Mouse (Mus musculus) lung, postnatal 36 days (tissue): ENCODE data around the gene Zfp950.
A peak's percentile ranks its signal among the peaks of the same experiment; 100 is the strongest.
"Not testable (repeated sequence)": the region's sequence is repeated elsewhere in the genome, so short reads cannot be mapped to it uniquely, and the experiment has no call there.

ENCODE experiments used
- DNase-seq: peaks from one replicate; pipeline ENCODE4 v3.0.0; 2022; ENCODE audit warnings: mixed read lengths

Gene Zfp950

GRCm38 (mm10) chr19:61140342-61141206 lies at the start of gene Zfp950:
Zfp950 (minus strand) TSS chr19:61140840.
- DNase-seq = peak; percentile 96

GRCm38 (mm10) chr19:61183590-61183989 lies 43.0 kb upstream of the Zfp950 start, which contains the start of gene Gm6020:
Gm6020 (plus strand) TSS chr19:61183890.
- DNase-seq = not testable (repeated sequence)

GRCm38 (mm10) chr19:61175756-61176324 lies 35.2 kb upstream of the Zfp950 start, which contains the start of gene Gm7102:
Gm7102 (minus strand) TSS chr19:61176309.
- no peak for DNase-seq

- peak; percentile 58 for DNase-seq
Observed at GRCm38 (mm10) chr19:61151701-61152420, 11.2 kb upstream of the Zfp950 start.

GRCm38 (mm10) chr19:61151372-61151700 lies 10.7 kb upstream of the Zfp950 start:
- DNase-seq = peak; percentile 27

GRCm38 (mm10) chr19:61141299-61141698 lies 659 bp upstream of the Zfp950 start:
- no peak for DNase-seq

GRCm38 (mm10) chr19:61138655-61139054 lies 2.0 kb downstream of the Zfp950 start:
- DNase-seq = no peak

- no peak for DNase-seq
Observed at GRCm38 (mm10) chr19:61131096-61131495, 9.5 kb downstream of the Zfp950 start.

GRCm38 (mm10) chr19:61110184-61110583 lies 30.5 kb downstream of the Zfp950 start:
- peak; percentile 40 for DNase-seq

- peak; percentile 49 for DNase-seq
Observed at GRCm38 (mm10) chr19:61097764-61098163, 42.9 kb downstream of the Zfp950 start.

- DNase-seq = no peak
Observed at GRCm38 (mm10) chr19:61096776-61097175, 43.9 kb downstream of the Zfp950 start.

GRCm38 (mm10) chr19:61090541-61090940 lies 50.1 kb downstream of the Zfp950 start:
- no peak for DNase-seq

GRCm38 (mm10) chr19:61089001-61089400 lies 51.6 kb downstream of the Zfp950 start:
- no peak for DNase-seq

GRCm38 (mm10) chr19:61087781-61088180 lies 52.9 kb downstream of the Zfp950 start:
- DNase-seq = no peak

GRCm38 (mm10) chr19:61085217-61085616 lies 55.4 kb downstream of the Zfp950 start:
- no peak for DNase-seq

- peak; percentile 95 for DNase-seq
Observed at GRCm38 (mm10) chr19:61084149-61084940, 56.3 kb downstream of the Zfp950 start.

- DNase-seq = no peak
Observed at GRCm38 (mm10) chr19:61083006-61083405, 57.6 kb downstream of the Zfp950 start.

- DNase-seq = peak; percentile 73
Observed at GRCm38 (mm10) chr19:61080251-61080749, 60.3 kb downstream of the Zfp950 start.

GRCm38 (mm10) chr19:61078622-61079021 lies 62.0 kb downstream of the Zfp950 start:
- DNase-seq = no peak

GRCm38 (mm10) chr19:61065011-61065410 lies 75.6 kb downstream of the Zfp950 start:
- DNase-seq = peak; percentile 42

GRCm38 (mm10) chr19:61064386-61064785 lies 76.3 kb downstream of the Zfp950 start:
- DNase-seq = peak; percentile 60

GRCm38 (mm10) chr19:61057581-61057980 lies 83.1 kb downstream of the Zfp950 start:
- DNase-seq = peak; percentile 83
